Mouse (Mus musculus) CH12.LX (cell line): ENCODE measurements at regions not wholly inside any gene's neighbourhood (a gene's known extent, or its start where the extent isn't known, plus 50 kb on each side); places are given as distances from the start of the nearest gene placed in this dataset.

Source experiments
- DNase-seq: peaks from one replicate; pipeline ENCODE4 v3.0.0-alpha.2; 2013; ENCODE audit errors: extremely low read depth
- H3K27ac ChIP-seq: 2 replicates; pipeline ENCODE4 v1.5.1; 2012; ENCODE audit warnings: low read depth, mild to moderate bottlenecking, control low read depth, moderate library complexity; ENCODE audit not compliant: insufficient read depth
- H3K27me3 ChIP-seq: replicated peaks from 2 replicates; pipeline ENCODE3; 2012; ENCODE audit warnings: inconsistent platforms
- H3K36me3 ChIP-seq, 2 experiments: replicated peaks in 1 of 2; 2 replicates each; pipeline versions ENCODE3 to v1.6.1; 2012; ENCODE audit warnings: inconsistent platforms in 1 of 2, low read length in 1 of 2, mild to moderate bottlenecking in 1 of 2, mixed read lengths in 1 of 2, moderate library complexity in 1 of 2; ENCODE audit not compliant: control insufficient read depth in 1 of 2, insufficient read depth in 1 of 2
- H3K4me1 ChIP-seq, 2 experiments: 2 replicates each; pipeline ENCODE4 v1.6.1; 2012; ENCODE audit warnings: inconsistent platforms in 1 of 2, moderate library complexity in 1 of 2; ENCODE audit not compliant: insufficient read depth in 2 of 2, control insufficient read depth in 1 of 2
- H3K4me2 ChIP-seq: 2 replicates; pipeline ENCODE4 v1.6.1; 2012; ENCODE audit warnings: low read depth, mild to moderate bottlenecking, control low read depth; ENCODE audit not compliant: poor library complexity, insufficient read depth, severe bottlenecking
- H3K4me3 ChIP-seq, 3 experiments: fragments of 150-350 bp in 1 of 3; sonication (generic) in 1 of 3; replicated peaks in 1 of 3; 2 replicates each; pipeline versions ENCODE3 to v1.5.1; 2011 to 2012; ENCODE audit warnings: low read depth in 2 of 3, low read length in 2 of 3, mild to moderate bottlenecking in 2 of 3, moderate library complexity in 2 of 3, control low read depth in 1 of 3, improper control_type of control experiment in 1 of 3, inconsistent platforms in 1 of 3, mixed read lengths in 1 of 3; ENCODE audit not compliant: poor library complexity in 1 of 3
- H3K79me2 ChIP-seq: replicated peaks from 2 replicates; pipeline ENCODE4 v1.6.1; 2012; ENCODE audit warnings: mild to moderate bottlenecking, moderate library complexity; ENCODE audit not compliant: control insufficient read depth, poor library complexity, insufficient read depth, severe bottlenecking; ENCODE audit errors: extremely low read depth
- H3K9ac ChIP-seq: 2 replicates; pipeline ENCODE4 v1.6.1; 2012; ENCODE audit warnings: low read depth, mild to moderate bottlenecking, control low read depth, moderate library complexity; ENCODE audit not compliant: insufficient read depth
- H3K9me3 ChIP-seq: replicated peaks from 2 replicates; pipeline ENCODE3; 2012; ENCODE audit warnings: low read length, inconsistent platforms, mixed read lengths
- BHLHE40 ChIP-seq: IDR thresholded peaks from 2 replicates; pipeline ENCODE4 v1.6.1; 2011; ENCODE audit warnings: mild to moderate bottlenecking, low read depth, low read length, improper control_type of control experiment
- CHD1 ChIP-seq: IDR thresholded peaks from 2 replicates; pipeline ENCODE4 v1.6.1; 2012; ENCODE audit warnings: low read depth, low read length, improper control_type of control experiment, inconsistent platforms
- CHD2 ChIP-seq: IDR thresholded peaks from 2 replicates; pipeline ENCODE4 v1.6.1; 2011; ENCODE audit warnings: low read length, improper control_type of control experiment
- CTCF ChIP-seq, 2 experiments: IDR thresholded peaks in 1 of 2; conservative IDR thresholded peaks in 1 of 2; 2 replicates each; pipeline ENCODE4 v1.5.1; 2011 to 2012; ENCODE audit warnings: low read depth in 2 of 2, low read length in 2 of 2, improper control_type of control experiment in 1 of 2, inconsistent platforms in 1 of 2, mild to moderate bottlenecking in 1 of 2, moderate library complexity in 1 of 2
- E2F4 ChIP-seq: IDR thresholded peaks from 2 replicates; pipeline ENCODE4 v1.6.1; 2011; ENCODE audit warnings: low read depth, low read length, improper control_type of control experiment; ENCODE audit not compliant: insufficient replicate concordance
- ELF1 ChIP-seq: IDR thresholded peaks from 2 replicates; pipeline ENCODE4 v1.6.1; 2014; ENCODE audit warnings: low read depth, mild to moderate bottlenecking, inconsistent platforms, low read length, improper control_type of control experiment
- EP300 ChIP-seq: IDR thresholded peaks from 2 replicates; pipeline ENCODE4 v1.6.1; 2011; ENCODE audit warnings: low read length, improper control_type of control experiment
- ETS1 ChIP-seq: conservative IDR thresholded peaks from 2 replicates; pipeline ENCODE4 v1.6.1; 2012; ENCODE audit warnings: low read depth, mild to moderate bottlenecking, inconsistent platforms, low read length, improper control_type of control experiment, moderate library complexity
- GABPA ChIP-seq: IDR thresholded peaks from 2 replicates; pipeline ENCODE4 v1.6.1; 2012; ENCODE audit warnings: low read depth, low read length, improper control_type of control experiment, inconsistent platforms; ENCODE audit not compliant: insufficient replicate concordance
- HCFC1 ChIP-seq: IDR thresholded peaks from 2 replicates; pipeline ENCODE4 v1.6.1; 2012; ENCODE audit warnings: low read depth, mild to moderate bottlenecking, inconsistent platforms, low read length, improper control_type of control experiment
- IRF4 ChIP-seq: IDR thresholded peaks from 2 replicates; pipeline ENCODE4 v1.6.1; 2014; ENCODE audit warnings: low read depth, mild to moderate bottlenecking, inconsistent platforms, low read length, improper control_type of control experiment
- JUN ChIP-seq: IDR thresholded peaks from 2 replicates; pipeline ENCODE4 v1.6.1; 2011; ENCODE audit warnings: low read depth, mild to moderate bottlenecking, low read length, improper control_type of control experiment, moderate library complexity; ENCODE audit not compliant: insufficient read depth
- JUND ChIP-seq: conservative IDR thresholded peaks from 2 replicates; pipeline ENCODE4 v1.6.1; 2011; ENCODE audit warnings: low read depth, low read length, improper control_type of control experiment
- KAT2A ChIP-seq: IDR thresholded peaks from 2 replicates; pipeline ENCODE4 v1.6.1; 2012; ENCODE audit warnings: low read length, improper control_type of control experiment, inconsistent platforms; ENCODE audit not compliant: insufficient replicate concordance
- MAFK ChIP-seq: IDR thresholded peaks from 2 replicates; pipeline ENCODE4 v1.6.1; 2011; ENCODE audit warnings: low read length, improper control_type of control experiment; ENCODE audit not compliant: insufficient replicate concordance
- MAX ChIP-seq: IDR thresholded peaks from 2 replicates; pipeline ENCODE4 v1.6.1; 2011; ENCODE audit warnings: low read length, improper control_type of control experiment
- MAZ ChIP-seq: IDR thresholded peaks from 2 replicates; pipeline ENCODE4 v1.6.1; 2012; ENCODE audit warnings: low read depth, mild to moderate bottlenecking, inconsistent platforms, low read length, improper control_type of control experiment, moderate library complexity
- MEF2A ChIP-seq: IDR thresholded peaks from 2 replicates; pipeline ENCODE4 v1.6.1; 2014; ENCODE audit warnings: low read depth, mild to moderate bottlenecking, inconsistent platforms, low read length, improper control_type of control experiment, borderline replicate concordance
- MXI1 ChIP-seq: IDR thresholded peaks from 2 replicates; pipeline ENCODE4 v1.6.1; 2011; ENCODE audit warnings: mild to moderate bottlenecking, low read depth, low read length, improper control_type of control experiment
- MYC ChIP-seq: IDR thresholded peaks from 2 replicates; pipeline ENCODE4 v1.6.1; 2011; ENCODE audit warnings: low read depth, mild to moderate bottlenecking, improper control_type of control experiment, low read length
- NELFE ChIP-seq: IDR thresholded peaks from 2 replicates; pipeline ENCODE4 v1.6.1; 2011; ENCODE audit warnings: low read depth, low read length, improper control_type of control experiment
- NRF1 ChIP-seq: IDR thresholded peaks from 2 replicates; pipeline ENCODE4 v1.6.1; 2014; ENCODE audit warnings: low read depth, mild to moderate bottlenecking, inconsistent platforms, low read length, improper control_type of control experiment, moderate library complexity
- PAX5 ChIP-seq: IDR thresholded peaks from 2 replicates; pipeline ENCODE4 v1.6.1; 2012; ENCODE audit warnings: low read length, inconsistent platforms, mixed read lengths
- POLR2A ChIP-seq: IDR thresholded peaks from 2 replicates; pipeline ENCODE4 v1.6.1; 2011; ENCODE audit warnings: low read depth, mild to moderate bottlenecking, improper control_type of control experiment, low read length
- POLR2AphosphoS2 ChIP-seq: IDR thresholded peaks from 2 replicates; pipeline ENCODE4 v1.6.1; 2011; ENCODE audit warnings: low read depth, low read length, improper control_type of control experiment
- RAD21 ChIP-seq: IDR thresholded peaks from 2 replicates; pipeline ENCODE4 v1.6.1; 2011; ENCODE audit warnings: low read depth, mild to moderate bottlenecking, low read length, improper control_type of control experiment, moderate library complexity
- RCOR1 ChIP-seq: conservative IDR thresholded peaks from 2 replicates; pipeline ENCODE4 v1.6.1; 2012; ENCODE audit warnings: low read depth, mild to moderate bottlenecking, inconsistent platforms, low read length, improper control_type of control experiment
- SIN3A ChIP-seq: IDR thresholded peaks from 2 replicates; pipeline ENCODE4 v1.6.1; 2012; ENCODE audit warnings: low read length, improper control_type of control experiment, inconsistent platforms
- SMC3 ChIP-seq: IDR thresholded peaks from 2 replicates; pipeline ENCODE4 v1.6.1; 2011; ENCODE audit warnings: low read depth, low read length, improper control_type of control experiment
- TBP ChIP-seq: conservative IDR thresholded peaks from 2 replicates; pipeline ENCODE4 v1.6.1; 2011; ENCODE audit warnings: low read depth, low read length, improper control_type of control experiment
- TCF12 ChIP-seq: IDR thresholded peaks from 2 replicates; pipeline ENCODE4 v1.6.1; 2014; ENCODE audit warnings: low read depth, mild to moderate bottlenecking, inconsistent platforms, low read length, improper control_type of control experiment
- UBTF ChIP-seq: IDR thresholded peaks from 2 replicates; pipeline ENCODE4 v1.6.1; 2012; ENCODE audit warnings: low read depth, mild to moderate bottlenecking, inconsistent platforms, low read length, improper control_type of control experiment, moderate library complexity
- USF1 ChIP-seq: IDR thresholded peaks from 2 replicates; pipeline ENCODE4 v1.6.1; 2014; ENCODE audit warnings: low read depth, mild to moderate bottlenecking, inconsistent platforms, low read length, improper control_type of control experiment
- USF2 ChIP-seq: conservative IDR thresholded peaks from 2 replicates; pipeline ENCODE4 v1.6.1; 2011; ENCODE audit warnings: low read depth, low read length, improper control_type of control experiment
- ZC3H11A ChIP-seq: IDR thresholded peaks from 2 replicates; pipeline ENCODE4 v1.6.1; 2012; ENCODE audit warnings: low read depth, mild to moderate bottlenecking, inconsistent platforms, low read length, improper control_type of control experiment
- ZKSCAN1 ChIP-seq: IDR thresholded peaks from 2 replicates; pipeline ENCODE4 v1.6.1; 2012; ENCODE audit warnings: low read depth, inconsistent platforms, low read length, improper control_type of control experiment, borderline replicate concordance
- ZMIZ1 ChIP-seq: IDR thresholded peaks from 2 replicates; pipeline ENCODE4 v1.6.1; 2012; ENCODE audit warnings: low read depth, mild to moderate bottlenecking, inconsistent platforms, low read length, improper control_type of control experiment
- ZNF384 ChIP-seq: IDR thresholded peaks from 2 replicates; pipeline ENCODE4 v1.6.1; 2012; ENCODE audit warnings: low read depth, low read length, improper control_type of control experiment, inconsistent platforms
- dilution Hi-C: fragments of 300-500 bp; cut with MboI; formaldehyde crosslinking; loops from 2 replicates; pipeline ENCODE4 v1.14.3; 2020; ENCODE audit warnings: low sequenced_read_pairs; ENCODE audit not compliant: extremely low pct_unique_long_range_greater_than_20kb, extremely low pct_ligation_motif_present
- in situ Hi-C: fragments of 300-500 bp; cut with MboI; formaldehyde crosslinking; loops from 3 replicates; pipeline ENCODE4 v1.14.3; 2019; ENCODE audit warnings: low sequenced_read_pairs, low pct_ligation_motif_present, low pct_unique_long_range_greater_than_20kb, mixed read lengths

DNA sequence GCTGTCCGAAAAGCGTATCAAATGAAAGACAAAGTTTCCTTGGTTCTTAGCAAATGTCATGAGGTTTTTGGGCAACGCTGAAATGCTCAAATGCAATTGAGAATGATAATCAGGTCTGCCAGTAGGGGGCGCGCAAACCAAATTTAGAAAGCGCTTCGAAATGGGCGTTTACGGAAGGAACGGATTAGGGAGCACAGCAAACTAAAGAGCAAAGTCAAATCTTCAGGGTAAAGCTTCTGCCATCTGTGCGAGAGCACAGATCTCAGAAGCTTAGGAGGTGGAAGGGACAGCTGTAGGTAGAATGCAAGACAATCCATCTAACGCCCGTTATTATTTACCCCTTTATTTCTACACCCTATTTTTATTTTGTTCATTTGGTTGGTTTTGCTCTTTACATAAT is 242.7 kb upstream of the Jmjd1c start:
- in situ Hi-C loops (no loop called here), dilution Hi-C loops (no loop called here)
- no peak for TF ChIP-seq ZNF384
- no peak for TF ChIP-seq TCF12
- TF ChIP-seq KAT2A, result no peak
- TF ChIP-seq CHD2, result no peak
- TF ChIP-seq UBTF, result no peak
- no peak for TF ChIP-seq MAZ
- no peak for TF ChIP-seq POLR2AphosphoS2
- peak; percentile 78 for TF ChIP-seq SMC3
- TF ChIP-seq RCOR1, result no peak
- no peak for TF ChIP-seq JUND
- no peak for TF ChIP-seq USF1
- TF ChIP-seq CHD1, result no peak
- peak; percentile 61; the same call in 1 of the 2 replicates for TF ChIP-seq TBP
- TF ChIP-seq HCFC1, result peak; percentile 17; the same call in 1 of the 2 replicates
- TF ChIP-seq MAX, result no peak
- TF ChIP-seq NRF1, result no peak
- TF ChIP-seq ZKSCAN1, result no peak
- peak; percentile 48; the same call in 1 of the 2 replicates for TF ChIP-seq ZC3H11A
- TF ChIP-seq MEF2A, result peak; percentile 37; the same call in 1 of the 2 replicates
- no peak for TF ChIP-seq USF2
- TF ChIP-seq GABPA, result no peak
- TF ChIP-seq MAFK, result no peak
- TF ChIP-seq E2F4, result no peak
- no peak for TF ChIP-seq EP300
- TF ChIP-seq ETS1, result no peak
- TF ChIP-seq CTCF (conservative IDR thresholded peaks at IDR 0.05 in 1 of 2, IDR thresholded peaks at IDR 0.05 in 1 of 2; ENCODE audit: low read depth in 2 of 2, low read length in 2 of 2), result peak; percentile 61 to 92
- TF ChIP-seq RAD21, result peak; percentile 96
- peak; percentile 88 for TF ChIP-seq ELF1
- TF ChIP-seq POLR2A, result peak; percentile 57
- TF ChIP-seq MYC, result no peak; the same call in 1 of the 2 replicates
- TF ChIP-seq IRF4, result no peak; the same call in 1 of the 2 replicates
- no peak for TF ChIP-seq ZMIZ1
- TF ChIP-seq BHLHE40, result no peak; the same call in 1 of the 2 replicates
- TF ChIP-seq MXI1, result no peak
- no peak for TF ChIP-seq NELFE
- no peak for TF ChIP-seq PAX5
- peak; percentile 49 for TF ChIP-seq SIN3A
- no peak for TF ChIP-seq JUN
- peak overlapping the region; percentile 92 for H3K4me2 ChIP-seq
- no peaks in the 10 kb centered on the region for H3K79me2 ChIP-seq
- H3K27ac ChIP-seq, result peak overlapping the region; percentile 49; the same call in 1 of the 2 replicates
- H3K27me3 ChIP-seq, result no peaks in the 10 kb centered on the region
- H3K9me3 ChIP-seq, result peaks cover 9% of the 10 kb centered on the region
- peak overlapping the region in 1 of 3 experiments; percentile 25 for H3K4me3 ChIP-seq
- DNase-seq, result peak; percentile 92
- peaks cover 14 to 50% of the 10 kb centered on the region in 2 experiments for H3K4me1 ChIP-seq
- H3K9ac ChIP-seq, result peak overlapping the region; percentile 64
- no peaks in the 10 kb centered on the region for H3K36me3 ChIP-seq
